Mouse (Mus musculus): ENCODE results near the gene Ap1m1.

DNA sequence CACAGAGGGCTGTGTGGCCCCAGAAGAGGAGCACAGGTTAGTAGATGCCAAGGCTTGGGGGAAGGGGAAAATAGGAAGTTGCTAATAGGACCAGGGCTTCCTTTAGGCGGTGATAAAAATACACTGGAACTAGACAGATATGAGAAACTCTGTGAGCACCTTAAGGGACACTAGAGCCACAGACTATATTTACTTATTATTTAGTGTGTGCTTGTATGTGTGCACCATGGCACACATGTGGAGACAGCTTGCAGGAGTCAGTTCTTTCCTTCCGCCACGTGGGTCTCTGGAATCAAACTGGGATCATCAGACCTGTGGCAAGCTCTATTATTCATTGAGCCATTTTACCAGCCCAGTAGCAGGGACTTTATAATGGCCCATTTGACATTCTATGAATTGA, 55.3 kb downstream of the Ap1m1 start:
- TF ChIP-seq CTCF (IDR thresholded peaks at IDR 0.05; ENCODE audit: low read depth, low read length) (no peak), POLR2A (IDR thresholded peaks at IDR 0.05; ENCODE audit: extremely low read depth, insufficient read depth, low read length) (no peak)

All from liver, adult 2 months (tissue).